Mouse (Mus musculus): ENCODE data around the gene Gimap4. TPM values are rescaled to one million over a fixed set of nuclear protein-coding genes. Genes with fewer than 3 reads are reported as not detected.
"Not testable (repeated sequence)": the region's sequence is repeated elsewhere in the genome, so short reads cannot be mapped to it uniquely, and the experiment has no call there.

Gimap4 gene
- total RNA-seq, 2 experiments from 2014 or later = 0.40 to 0.90 TPM

DNA sequence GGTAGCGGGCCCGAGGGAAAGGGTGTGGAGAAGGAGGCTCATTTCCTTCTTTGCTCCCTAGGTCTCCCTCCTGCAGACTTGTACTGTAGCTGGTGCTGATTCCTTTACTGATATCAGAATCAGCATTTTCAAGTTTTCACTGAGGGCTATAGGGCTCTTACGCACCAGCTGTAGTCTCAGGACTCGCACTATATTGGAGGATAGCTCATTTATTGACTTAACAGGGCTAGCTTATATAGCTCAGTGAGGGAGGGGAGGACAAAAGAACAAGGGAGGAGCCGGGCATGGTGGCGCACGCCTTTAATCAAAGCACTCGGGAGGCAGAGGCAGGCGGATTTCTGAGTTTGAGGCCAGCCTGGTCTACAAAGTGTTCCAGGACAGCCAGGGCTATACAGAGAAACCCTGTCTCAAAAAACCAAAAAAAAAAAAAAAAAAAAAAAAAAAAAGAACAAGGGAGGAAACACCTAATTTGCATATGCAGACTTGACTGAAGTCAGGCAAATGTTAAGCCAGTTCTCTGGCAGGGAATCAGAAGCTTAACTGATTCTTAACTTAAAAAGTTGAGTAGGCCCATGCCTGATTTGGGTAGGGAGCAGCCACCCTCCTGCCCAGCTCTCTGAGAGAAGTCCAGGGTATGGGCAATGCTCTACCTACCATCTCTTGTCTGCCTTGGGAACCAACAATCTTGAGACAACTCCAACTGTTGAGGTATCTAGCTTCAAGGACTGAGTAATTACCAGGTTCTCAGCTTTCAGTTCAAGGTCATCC is 9.9 kb upstream of the Gimap4 start:
- intact Hi-C loops (cut with DNase I) = no loop called here

DNA sequence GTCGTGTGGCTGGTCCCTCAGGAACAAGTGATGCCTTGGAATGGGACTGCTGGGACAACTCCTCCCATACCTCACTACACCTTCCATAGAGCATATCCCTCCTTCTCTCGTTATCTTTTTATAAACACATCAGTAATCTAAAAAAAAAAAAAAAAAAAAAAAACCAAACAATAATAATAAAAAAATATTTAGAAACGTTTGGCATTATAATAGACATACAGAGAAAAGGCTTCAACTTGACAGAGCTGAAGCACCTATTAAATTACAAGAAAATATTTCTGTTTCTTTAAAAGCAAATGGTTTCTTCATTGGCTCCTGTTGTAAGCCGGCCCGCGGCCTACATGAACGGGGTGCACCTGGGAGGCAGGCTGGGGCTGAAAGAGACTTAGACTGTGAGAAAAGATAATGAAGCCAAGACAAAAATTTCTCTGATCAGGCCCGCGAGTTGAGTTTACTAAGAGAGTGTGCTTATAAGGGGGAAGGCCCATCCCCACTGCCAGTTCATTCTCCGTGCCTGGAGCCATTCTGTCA is 8.9 kb upstream of the Gimap4 start:
- no peak for DNase-seq (ENCODE audit: low spot score in 2 of 2)
- intact Hi-C loops (cut with DNase I) = no loop called here

More for the DNA sequence above, 9.9 kb upstream of the Gimap4 start:
- DNase-seq (ENCODE audit: low spot score in 2 of 2) = no peak

DNA sequence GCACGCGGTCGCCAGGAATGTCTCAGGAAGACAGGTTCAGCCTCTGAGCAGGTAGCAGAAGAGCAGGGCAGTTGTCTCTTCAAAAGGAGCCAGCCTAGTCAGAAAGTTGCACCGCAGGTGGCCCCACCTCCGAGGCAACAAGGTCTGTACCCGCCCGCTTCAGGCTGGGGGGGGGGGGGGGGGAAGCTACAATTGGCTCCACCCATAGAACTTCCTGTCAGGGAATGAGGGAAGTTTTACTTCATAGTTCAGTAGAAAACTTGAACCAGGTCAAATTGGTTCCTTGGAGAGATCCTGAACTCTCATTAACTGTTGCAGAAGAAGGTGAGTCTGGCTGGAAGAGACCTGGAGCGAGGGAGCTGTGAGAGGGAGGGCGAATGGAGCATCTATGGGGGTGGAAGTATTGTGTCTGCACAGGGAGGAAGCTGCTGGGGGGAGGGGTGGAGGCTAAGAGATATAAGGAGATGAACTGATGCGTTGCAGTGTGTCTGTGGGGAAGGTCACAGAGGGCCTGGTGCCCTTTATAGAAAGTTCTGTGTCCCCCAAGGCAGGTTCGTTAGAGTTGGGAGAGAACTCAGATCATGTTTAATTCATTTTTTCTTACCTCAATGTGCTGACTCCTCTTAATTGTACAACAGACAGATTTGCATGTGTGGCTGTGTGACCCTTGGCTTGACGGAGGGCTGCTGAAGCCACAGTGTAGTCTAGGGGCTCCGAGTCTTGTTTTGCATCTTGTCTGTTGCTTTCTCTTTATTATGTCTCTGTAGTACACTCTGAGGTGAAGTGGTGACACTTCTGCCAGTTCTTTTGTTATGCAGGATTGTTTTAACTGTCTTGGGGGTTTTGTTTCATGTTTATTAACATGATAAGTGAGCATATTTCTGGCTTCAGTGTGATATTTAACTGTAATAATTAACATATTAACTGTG is 8.2 kb upstream of the Gimap4 start, which contains the start of gene Gimap9:
Gimap9 (plus strand) TSS at position 199 of the 929 bp plus-strand sequence.
- no peak for DNase-seq (ENCODE audit: low spot score in 2 of 2)
- intact Hi-C loops (cut with DNase I) = no loop called here

DNA sequence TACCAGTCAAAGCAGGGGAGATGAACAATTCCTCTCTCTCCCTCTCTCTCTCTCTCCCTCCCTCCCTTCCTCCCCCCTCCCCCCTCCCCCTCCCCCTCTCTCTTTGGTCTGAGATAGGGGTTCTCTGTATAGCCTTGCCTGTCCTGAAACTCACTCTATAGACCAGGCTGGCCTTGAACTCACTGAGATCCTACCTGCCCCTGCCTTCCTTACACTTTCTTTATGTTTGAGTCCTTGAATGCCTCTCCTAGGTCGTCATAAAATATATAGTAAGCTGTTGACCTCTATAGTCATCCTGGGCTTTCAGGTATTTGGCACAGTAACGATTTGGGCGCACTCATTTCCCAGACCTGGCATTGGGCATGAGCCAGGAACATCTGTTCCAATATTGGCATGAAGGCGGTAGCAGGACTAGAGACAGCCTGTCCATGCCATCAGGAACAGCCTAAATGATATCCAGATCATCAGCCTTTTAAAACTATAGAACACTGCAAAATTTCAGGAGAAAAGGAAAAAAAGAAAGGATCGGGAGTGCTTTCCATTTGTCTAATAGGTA is 7.4 kb upstream of the Gimap4 start:
- intact Hi-C loops (cut with DNase I) = no loop called here
- no peak for DNase-seq (ENCODE audit: low spot score in 2 of 2)

DNA sequence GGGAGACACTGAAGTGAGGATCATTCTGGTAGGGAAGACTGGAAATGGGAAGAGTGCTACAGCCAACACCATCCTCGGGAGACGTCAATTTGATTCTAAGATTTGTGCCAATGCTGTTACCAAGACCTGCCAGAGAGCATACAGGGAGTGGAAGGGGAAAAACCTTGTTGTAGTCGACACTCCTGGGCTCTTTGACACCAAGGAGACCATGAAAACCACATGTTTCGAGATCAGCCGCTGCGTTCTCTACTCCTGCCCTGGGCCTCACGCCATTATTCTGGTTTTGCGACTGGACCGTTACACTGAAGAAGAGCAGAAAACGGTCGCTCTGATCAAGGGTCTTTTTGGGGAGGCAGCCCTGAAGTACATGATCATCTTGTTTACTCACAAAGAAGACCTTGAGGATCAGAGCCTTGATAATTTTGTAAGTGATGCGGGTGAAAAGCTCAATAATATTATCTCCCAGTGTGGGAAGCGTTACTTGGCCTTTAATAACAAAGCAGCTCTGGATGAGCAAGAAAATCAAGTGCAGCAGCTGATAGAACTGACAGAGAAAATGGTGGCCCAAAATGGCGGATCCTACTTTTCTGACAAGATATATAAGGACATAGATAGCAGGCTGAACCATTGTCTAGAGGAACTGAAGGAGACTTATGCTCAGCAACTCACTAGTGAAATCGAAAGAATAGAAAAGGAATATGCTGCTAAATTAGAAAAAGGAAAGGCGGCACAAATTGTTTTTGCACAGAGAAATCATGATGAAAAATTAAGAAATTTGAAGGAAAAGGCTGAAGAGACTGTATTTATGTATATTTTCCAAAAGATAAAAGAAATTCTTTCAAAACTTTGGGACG is 6.6 kb upstream of the Gimap4 start:
- DNase-seq (ENCODE audit: low spot score in 2 of 2) = no peak
- intact Hi-C loops (cut with DNase I) = no loop called here

DNA sequence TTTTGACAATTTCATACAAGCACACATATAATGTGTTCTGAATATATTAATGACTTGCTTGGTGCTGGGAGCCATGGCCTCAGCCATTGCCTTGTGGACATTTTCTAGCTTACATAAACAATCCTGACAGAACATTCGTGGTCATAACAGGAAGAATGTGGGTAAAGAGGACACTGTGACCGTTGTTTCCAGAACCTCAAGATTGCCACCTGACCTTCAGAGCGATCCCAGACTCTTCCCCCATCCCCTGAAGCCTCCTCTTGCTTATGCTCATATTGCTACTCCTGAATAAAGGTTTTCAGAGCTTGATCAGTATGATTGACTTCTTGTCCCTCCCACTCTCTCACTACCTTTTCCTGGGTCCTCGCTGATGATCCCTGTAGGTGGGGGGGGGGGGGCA is 6.0 kb upstream of the Gimap4 start:
- intact Hi-C loops (cut with DNase I) = no loop called here
- no peak for DNase-seq (ENCODE audit: low spot score in 2 of 2)

DNA sequence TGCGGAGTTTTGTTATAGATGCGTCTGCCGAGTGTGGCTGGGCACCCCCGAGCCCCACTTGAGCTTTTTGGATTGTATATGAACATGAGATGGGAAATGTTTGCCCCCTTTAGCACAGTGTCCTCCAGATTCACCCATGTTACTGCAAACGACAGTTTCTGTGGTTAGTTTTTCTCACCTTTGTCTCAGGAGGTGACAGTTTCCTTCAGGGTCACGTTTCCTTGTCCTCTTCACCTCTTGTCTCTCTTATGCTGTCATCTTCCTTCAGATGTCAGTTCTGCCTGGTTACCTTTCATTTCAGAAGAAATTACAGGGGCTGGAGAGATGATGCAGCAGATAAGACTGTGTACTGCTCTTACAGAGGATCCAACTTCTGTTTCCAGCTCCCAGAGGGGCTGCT is 4.6 kb upstream of the Gimap4 start:
- no peak for DNase-seq (ENCODE audit: low spot score in 2 of 2)
- intact Hi-C loops (cut with DNase I) = no loop called here

DNA sequence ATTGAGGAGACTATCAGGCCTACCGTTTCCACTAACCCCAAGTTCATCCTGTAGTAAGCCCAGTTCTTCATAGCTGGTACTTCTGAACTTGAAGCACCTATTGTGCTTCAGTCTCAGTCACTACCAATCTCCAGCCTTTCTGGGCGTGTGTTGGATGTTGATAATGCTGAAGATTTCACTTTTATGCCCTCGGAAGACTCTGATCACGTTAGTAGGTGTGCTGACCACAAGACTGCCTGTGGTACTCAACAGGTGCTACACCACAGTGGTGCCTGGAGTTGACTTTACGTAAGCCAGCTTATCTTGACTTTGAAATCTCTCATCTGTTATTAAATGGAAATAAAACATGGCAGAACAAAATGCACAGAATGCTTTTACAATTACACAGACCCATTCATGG is 3.9 kb upstream of the Gimap4 start:
- intact Hi-C loops (cut with DNase I) = no loop called here
- DNase-seq (ENCODE audit: low spot score in 2 of 2) = no peak

DNA sequence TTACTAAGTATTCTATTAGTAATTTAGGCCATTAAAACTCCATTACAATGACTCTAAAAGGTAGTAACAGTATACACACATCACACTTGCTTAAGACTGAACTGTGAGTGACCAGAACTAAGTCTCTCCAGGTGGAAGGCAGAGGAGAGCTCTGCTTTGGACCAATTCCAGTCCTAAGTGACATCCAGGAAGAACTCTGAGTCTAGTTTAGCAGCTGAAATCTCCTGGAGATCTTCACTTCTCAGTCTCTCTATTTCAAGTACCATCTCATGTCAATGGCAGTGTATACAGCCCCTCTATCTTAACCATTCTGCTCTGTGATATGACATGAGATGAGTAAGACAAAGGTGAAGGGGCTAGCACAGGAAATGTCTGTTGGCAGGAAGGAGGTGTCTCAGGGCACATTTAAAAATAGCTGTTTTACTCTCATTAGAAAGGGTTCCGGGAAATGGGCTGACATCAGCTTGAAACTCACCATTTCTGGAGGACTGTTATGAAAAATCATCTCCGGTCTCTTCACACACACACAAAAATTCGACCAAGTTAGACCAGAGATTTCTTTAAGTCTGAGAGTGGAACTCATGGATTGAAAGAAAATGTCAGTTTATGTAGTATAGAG is 2.8 kb upstream of the Gimap4 start:
- intact Hi-C loops (cut with DNase I) = no loop called here
- DNase-seq (ENCODE audit: low spot score in 2 of 2) = no peak

DNA sequence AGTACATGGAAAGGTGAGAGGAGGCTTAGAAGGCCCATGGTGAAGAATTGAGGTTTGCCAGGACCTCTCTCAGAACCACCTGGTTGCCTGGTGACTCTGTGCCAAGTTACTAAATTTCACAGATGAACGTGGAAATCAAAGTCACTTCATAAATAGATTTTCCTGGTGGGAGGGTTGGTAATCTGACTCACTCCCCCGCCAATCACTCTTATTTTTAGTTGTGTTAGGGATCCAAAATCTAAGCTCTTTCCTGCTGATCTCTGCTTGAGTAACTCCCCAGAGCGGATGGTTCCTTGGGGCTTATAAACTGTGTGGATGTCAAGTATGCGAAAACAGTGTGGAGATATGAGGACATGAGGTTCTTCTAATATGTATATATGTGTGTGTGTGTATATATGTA is 2.1 kb upstream of the Gimap4 start:
- DNase-seq (ENCODE audit: low spot score in 2 of 2) = peak; percentile 5 to 9
- intact Hi-C loops (cut with DNase I) = no loop called here

DNA sequence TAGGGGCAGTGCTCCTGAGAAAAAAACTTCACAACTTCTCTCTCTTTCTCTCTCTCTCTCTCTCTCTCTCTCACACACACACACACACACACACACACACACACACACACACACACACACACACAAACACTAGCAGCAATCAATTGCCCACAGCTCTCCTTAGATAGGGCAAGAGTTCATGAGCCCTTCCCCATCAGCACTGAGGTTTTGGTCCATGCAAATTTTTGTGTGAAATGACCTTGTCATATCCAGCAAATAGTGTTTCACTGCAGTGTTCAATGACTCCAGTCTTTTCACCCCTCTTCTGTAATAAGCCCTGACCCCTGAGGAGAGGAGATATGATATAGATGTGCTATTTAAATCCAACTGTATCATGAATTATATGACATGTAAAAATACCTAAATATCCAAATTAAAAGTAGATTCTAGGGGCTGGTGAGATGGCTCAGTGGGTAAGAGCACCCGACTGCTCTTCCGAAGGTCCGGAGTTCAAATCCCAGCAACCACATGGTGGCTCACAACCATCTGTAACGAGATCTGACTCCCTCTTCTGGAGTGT is 1.0 kb upstream of the Gimap4 start:
- intact Hi-C loops (cut with DNase I); DNase-seq (ENCODE audit: low spot score in 2 of 2): not testable (repeated sequence)

DNA sequence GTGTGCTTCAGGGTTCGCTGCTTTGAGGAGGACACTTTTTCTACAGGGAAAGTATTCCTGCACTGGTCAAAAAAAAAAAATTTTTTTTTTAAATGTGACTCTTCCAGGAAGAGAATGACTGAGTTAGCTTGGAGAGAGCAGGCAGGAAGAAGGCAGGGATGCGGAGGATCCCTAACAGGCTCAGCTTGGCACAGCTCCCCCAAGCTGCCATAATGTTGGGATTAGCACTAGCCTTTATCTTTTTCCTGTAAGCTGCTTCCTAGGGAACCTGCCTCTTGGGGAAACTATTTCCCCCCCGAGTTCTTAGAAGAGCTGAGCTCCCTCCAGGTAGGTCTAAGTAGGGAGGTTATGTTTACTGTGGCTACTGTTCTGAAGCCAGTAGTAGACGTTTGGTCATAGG is 457 bp downstream of the Gimap4 start:
- intact Hi-C loops (cut with DNase I) = no loop called here

DNA sequence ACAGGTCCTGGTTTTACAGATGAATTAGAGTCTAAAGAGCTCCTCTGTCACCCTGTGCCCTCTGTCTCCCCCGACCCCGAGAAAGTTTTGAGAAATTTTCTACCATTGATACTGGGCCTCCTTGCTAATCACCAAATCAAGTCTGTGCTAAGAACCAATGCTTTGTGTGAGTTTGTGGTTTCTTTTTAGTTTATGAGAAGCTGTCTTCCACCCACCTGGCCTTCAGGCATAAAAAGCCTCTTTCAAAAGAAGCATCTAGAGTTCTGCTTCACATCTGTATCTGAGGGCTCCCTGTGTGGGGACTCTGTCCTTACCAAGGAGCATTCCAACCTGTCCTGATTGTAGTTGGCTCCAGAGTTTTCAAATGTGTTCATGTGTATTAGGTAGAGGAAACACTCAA is 902 bp downstream of the Gimap4 start:
- intact Hi-C loops (cut with DNase I) = no loop called here
- no peak for DNase-seq (ENCODE audit: low spot score in 2 of 2)

More for the DNA sequence above, 457 bp downstream of the Gimap4 start:
- DNase-seq (ENCODE audit: low spot score in 2 of 2) = no peak

DNA sequence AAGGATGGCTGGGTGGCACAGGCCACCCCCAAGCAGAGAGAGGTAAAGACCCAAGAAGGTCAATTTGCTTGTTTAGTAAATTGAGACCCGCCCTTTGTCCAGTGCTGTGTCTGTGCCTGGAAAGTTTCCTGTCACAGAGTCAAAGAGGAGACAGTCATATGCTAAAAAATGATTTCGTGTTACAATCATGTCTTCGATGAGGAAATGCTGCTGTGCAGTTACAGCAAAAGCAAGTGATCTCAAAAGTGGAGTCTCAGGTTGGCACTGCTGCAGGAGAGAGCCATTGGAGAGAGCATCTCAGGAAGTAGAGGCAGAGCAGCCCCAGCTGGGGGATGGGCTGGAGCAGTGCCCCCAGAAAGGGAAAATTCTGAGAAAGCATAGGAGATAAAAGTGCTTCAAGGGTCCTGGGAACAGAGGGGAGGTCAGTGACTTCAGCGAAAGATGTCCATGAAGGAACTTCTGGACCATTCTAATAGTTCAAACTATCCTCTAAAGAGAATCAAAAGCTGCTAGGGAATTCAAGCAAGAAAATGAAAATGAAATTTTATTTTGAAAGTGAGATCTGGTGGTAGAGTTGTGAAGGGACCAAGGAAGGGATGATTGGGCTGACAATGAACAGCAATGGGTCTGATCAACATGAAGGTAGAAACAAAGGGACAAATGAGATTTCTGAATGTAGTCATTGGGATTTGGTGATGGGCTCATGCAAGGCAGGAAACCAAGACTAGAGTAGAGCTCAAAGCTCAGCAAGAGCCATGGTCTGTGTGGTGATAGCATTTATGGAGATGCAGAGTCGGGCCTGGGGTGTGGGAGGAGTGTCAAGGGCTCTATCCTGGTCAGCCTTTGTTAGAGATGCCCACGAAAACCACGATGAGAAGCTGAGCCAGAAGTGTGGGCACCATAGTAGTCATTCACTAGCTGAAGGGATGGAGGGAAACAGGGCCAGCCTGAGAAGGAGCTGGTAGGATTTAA is 1.6 kb downstream of the Gimap4 start:
- intact Hi-C loops (cut with DNase I) = no loop called here
- DNase-seq (ENCODE audit: low spot score in 2 of 2) = no peak

DNA sequence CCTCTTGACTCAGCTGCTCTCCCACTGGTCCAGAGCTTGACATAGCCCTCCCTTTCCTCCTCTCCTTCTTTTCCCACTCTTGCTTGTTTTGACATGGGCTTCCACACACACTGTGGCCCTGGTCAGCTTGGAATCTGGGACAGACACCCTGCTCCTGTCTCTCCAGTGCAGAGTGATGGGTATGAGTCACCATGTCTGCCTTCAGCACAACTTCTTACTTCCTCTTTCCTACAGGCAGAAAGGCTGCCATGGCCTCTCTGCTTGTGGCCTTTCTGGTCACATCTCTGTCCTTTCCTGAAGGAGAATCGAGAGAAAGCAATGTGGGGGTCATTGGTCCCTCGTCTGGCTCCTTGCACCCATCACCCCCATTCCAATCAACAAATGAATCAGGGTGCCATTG is 2.7 kb downstream of the Gimap4 start:
- intact Hi-C loops (cut with DNase I) = no loop called here
- DNase-seq (ENCODE audit: low spot score in 2 of 2) = no peak

DNA sequence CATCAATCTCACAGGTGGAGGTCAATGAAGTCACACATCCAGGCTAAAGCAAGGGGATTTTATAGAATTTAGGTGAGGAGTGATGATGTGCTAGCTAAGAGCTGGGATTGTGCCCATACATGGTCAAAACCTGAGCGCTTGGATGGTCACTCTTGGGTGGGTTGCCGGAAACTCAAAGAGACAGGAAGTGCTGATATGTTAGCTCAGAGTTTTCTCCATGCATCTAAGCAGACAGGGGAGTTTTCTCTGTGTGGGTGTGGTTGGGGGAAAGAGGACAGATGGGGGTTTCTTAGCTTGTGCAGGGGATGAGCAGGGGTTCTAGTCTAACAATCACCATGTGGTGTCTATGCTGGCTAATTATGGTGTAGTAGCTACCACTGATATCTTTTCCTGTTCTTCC is 5.0 kb downstream of the Gimap4 start:
- intact Hi-C loops (cut with DNase I) = no loop called here
- no peak for DNase-seq (ENCODE audit: low spot score in 2 of 2)

DNA sequence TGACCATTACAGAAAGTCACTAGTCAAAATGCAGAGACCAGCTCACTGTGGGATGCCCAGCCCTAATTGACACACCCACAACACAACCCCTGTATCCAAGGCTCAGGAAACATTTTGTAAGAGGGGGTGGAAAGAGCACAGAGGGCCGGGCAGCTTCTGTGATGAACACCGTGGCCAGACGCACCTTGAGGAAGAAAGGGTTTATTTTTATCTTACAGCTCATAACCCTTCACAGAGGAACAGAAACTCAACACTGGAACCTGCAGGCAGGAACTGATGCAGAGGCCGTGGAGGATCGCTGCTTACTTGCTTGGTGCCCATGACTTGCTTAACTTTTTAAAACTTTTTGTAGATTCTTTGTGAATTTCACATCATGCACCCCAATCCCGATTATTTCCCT is 8.6 kb downstream of the Gimap4 start:
- DNase-seq (ENCODE audit: low spot score in 2 of 2) = no peak
- intact Hi-C loops (cut with DNase I) = no loop called here

Measured in left cerebral cortex, postnatal 14 days (tissue).